Mouse (Mus musculus): ENCODE results near the gene Wipf3. TPM values are rescaled to one million over a fixed set of nuclear protein-coding genes. Genes with fewer than 3 reads are reported as not detected.

The Wipf3 gene
- polyA plus RNA-seq, 1 experiment from 2014 or later, result 3.7 TPM

GRCm38 (mm10) chr6:54494612-54495398 lies 65.4 kb downstream of the Wipf3 start:
- no peaks in the 10 kb centered on the region for H3K36me3 ChIP-seq (ENCODE audit: insufficient read depth, low read length)
- H3K4me1 ChIP-seq (ENCODE audit: insufficient read depth, low read depth, low read length), result no peaks in the 10 kb centered on the region
- H3K9me3 ChIP-seq (ENCODE audit: low read length), result no peaks in the 10 kb centered on the region
- 76% methylated on average over 11 of the region's 11 CpGs for WGBS
- TF ChIP-seq CTCF (IDR thresholded peaks at IDR 0.05) (no peak), EP300 (IDR thresholded peaks at IDR 0.05) (no peak)
- no peak overlapping the region for H3K9ac ChIP-seq (replicated peaks; ENCODE audit: low read depth)
- H3K4me2 ChIP-seq (replicated peaks; ENCODE audit: low read depth, low read length), result no peak overlapping the region
- no peak overlapping the region for H3K4me3 ChIP-seq (ENCODE audit: low read depth, low read length)
- no peaks in the 10 kb centered on the region for H3K27me3 ChIP-seq (replicated peaks; ENCODE audit: insufficient read depth, low read length)
- no peak for DNase-seq (ENCODE audit: low spot score)
- no peak overlapping the region for H3K27ac ChIP-seq (ENCODE audit: low read length)
- ATAC-seq, result no peak

GRCm38 (mm10) chr6:54496214-54496613 lies 66.8 kb downstream of the Wipf3 start:
- no peak overlapping the region for H3K4me2 ChIP-seq (replicated peaks; ENCODE audit: low read depth, low read length)
- H3K27ac ChIP-seq (ENCODE audit: low read length), result no peak overlapping the region
- no peak overlapping the region for H3K4me3 ChIP-seq (ENCODE audit: low read depth, low read length)
- WGBS, result 80% methylated on average over 7 of the region's 7 CpGs
- TF ChIP-seq EP300 (IDR thresholded peaks at IDR 0.05) (no peak), CTCF (IDR thresholded peaks at IDR 0.05) (no peak)
- H3K4me1 ChIP-seq (ENCODE audit: insufficient read depth, low read depth, low read length), result no peaks in the 10 kb centered on the region
- H3K9me3 ChIP-seq (ENCODE audit: low read length), result no peaks in the 10 kb centered on the region
- ATAC-seq, result no peak
- H3K27me3 ChIP-seq (replicated peaks; ENCODE audit: insufficient read depth, low read length), result no peaks in the 10 kb centered on the region
- H3K36me3 ChIP-seq (ENCODE audit: insufficient read depth, low read length), result no peaks in the 10 kb centered on the region
- no peak overlapping the region for H3K9ac ChIP-seq (replicated peaks; ENCODE audit: low read depth)
- no peak for DNase-seq (ENCODE audit: low spot score)

- ATAC-seq (peak; percentile 94), DNase-seq (ENCODE audit: low spot score) (peak; percentile 83)
- Histone ChIP-seq H3K4me1 (ENCODE audit: insufficient read depth, low read depth, low read length) (peaks cover 12% of the 10 kb centered on the region; the same call in 1 of the 2 replicates), H3K9ac (replicated peaks; ENCODE audit: low read depth) (no peak overlapping the region), H3K36me3 (ENCODE audit: insufficient read depth, low read length) (no peaks in the 10 kb centered on the region), H3K27ac (ENCODE audit: low read length) (peak overlapping the region; percentile 74), H3K4me2 (replicated peaks; ENCODE audit: low read depth, low read length) (no peak overlapping the region), H3K9me3 (ENCODE audit: low read length) (no peaks in the 10 kb centered on the region), H3K27me3 (replicated peaks; ENCODE audit: insufficient read depth, low read length) (no peaks in the 10 kb centered on the region), H3K4me3 (ENCODE audit: low read depth, low read length) (no peak overlapping the region)
- TF ChIP-seq EP300 (IDR thresholded peaks at IDR 0.05), result peak; percentile 100
- no peak for TF ChIP-seq CTCF (IDR thresholded peaks at IDR 0.05)
- WGBS, result 30% methylated on average over 6 of the region's 6 CpGs
Measured at GRCm38 (mm10) chr6:54502661-54503115, 73.3 kb downstream of the Wipf3 start.

- 0 out of 2 replicates have a peak, but pooled peaks have one; percentile 18 for ATAC-seq
- Histone ChIP-seq H3K36me3 (ENCODE audit: insufficient read depth, low read length) (no peaks in the 10 kb centered on the region), H3K27me3 (replicated peaks; ENCODE audit: insufficient read depth, low read length) (no peaks in the 10 kb centered on the region), H3K4me2 (replicated peaks; ENCODE audit: low read depth, low read length) (no peak overlapping the region), H3K9me3 (ENCODE audit: low read length) (no peaks in the 10 kb centered on the region), H3K4me1 (ENCODE audit: insufficient read depth, low read depth, low read length) (peaks cover 12% of the 10 kb centered on the region; the same call in 1 of the 2 replicates), H3K4me3 (ENCODE audit: low read depth, low read length) (no peak overlapping the region), H3K9ac (replicated peaks; ENCODE audit: low read depth) (no peak overlapping the region), H3K27ac (ENCODE audit: low read length) (no peak overlapping the region)
- no peak for DNase-seq (ENCODE audit: low spot score)
- peak; percentile 60 for TF ChIP-seq EP300 (IDR thresholded peaks at IDR 0.05)
- TF ChIP-seq CTCF (IDR thresholded peaks at IDR 0.05), result no peak
- WGBS, result 71% methylated on average over 11 of the region's 11 CpGs
Measured at GRCm38 (mm10) chr6:54506318-54506717, 76.9 kb downstream of the Wipf3 start.

GRCm38 (mm10) chr6:54507002-54507401 lies 77.6 kb downstream of the Wipf3 start:
- peak; percentile 85 for DNase-seq (ENCODE audit: low spot score)

GRCm38 (mm10) chr6:54507808-54508207 lies 78.4 kb downstream of the Wipf3 start:
- Histone ChIP-seq H3K4me2 (replicated peaks; ENCODE audit: low read depth, low read length) (no peak overlapping the region), H3K4me1 (ENCODE audit: insufficient read depth, low read depth, low read length) (peaks cover 6% of the 10 kb centered on the region; the same call in 1 of the 2 replicates), H3K9me3 (ENCODE audit: low read length) (no peaks in the 10 kb centered on the region), H3K27ac (ENCODE audit: low read length) (no peak overlapping the region), H3K27me3 (replicated peaks; ENCODE audit: insufficient read depth, low read length) (no peaks in the 10 kb centered on the region), H3K9ac (replicated peaks; ENCODE audit: low read depth) (no peak overlapping the region), H3K36me3 (ENCODE audit: insufficient read depth, low read length) (no peaks in the 10 kb centered on the region), H3K4me3 (ENCODE audit: low read depth, low read length) (no peak overlapping the region)
- no peak for DNase-seq (ENCODE audit: low spot score)
- 45% methylated on average over 5 of the region's 5 CpGs for WGBS
- no peak for TF ChIP-seq CTCF (IDR thresholded peaks at IDR 0.05)
- no peak for TF ChIP-seq EP300 (IDR thresholded peaks at IDR 0.05)
- ATAC-seq, result no peak

More at GRCm38 (mm10) chr6:54507002-54507401, 77.6 kb downstream of the Wipf3 start:
- H3K4me3 ChIP-seq (ENCODE audit: low read depth, low read length), result no peak overlapping the region
- no peak overlapping the region for H3K9ac ChIP-seq (replicated peaks; ENCODE audit: low read depth)
- no peak overlapping the region for H3K4me2 ChIP-seq (replicated peaks; ENCODE audit: low read depth, low read length)
- no peaks in the 10 kb centered on the region for H3K27me3 ChIP-seq (replicated peaks; ENCODE audit: insufficient read depth, low read length)
- WGBS, result 31% methylated on average over 8 of the region's 8 CpGs
- peak; percentile 58; the same call in 1 of the 2 replicates for ATAC-seq
- TF ChIP-seq CTCF (IDR thresholded peaks at IDR 0.05) (peak; percentile 91), EP300 (IDR thresholded peaks at IDR 0.05) (no peak)
- no peaks in the 10 kb centered on the region for H3K36me3 ChIP-seq (ENCODE audit: insufficient read depth, low read length)
- H3K4me1 ChIP-seq (ENCODE audit: insufficient read depth, low read depth, low read length), result peaks cover 12% of the 10 kb centered on the region; the same call in 1 of the 2 replicates
- H3K9me3 ChIP-seq (ENCODE audit: low read length), result no peaks in the 10 kb centered on the region
- H3K27ac ChIP-seq (ENCODE audit: low read length), result no peak overlapping the region

All from lung, postnatal 0 days (tissue).